Mouse (Mus musculus): ENCODE results near the gene Taldo1. TPM values are rescaled to one million over a fixed set of nuclear protein-coding genes. Genes with fewer than 3 reads are reported as not detected.
A peak's percentile ranks its signal among the peaks of the same experiment; 100 is the strongest.

Taldo1 gene
- polyA plus RNA-seq, 1 experiment = 96.8 TPM

GRCm38 (mm10) chr7:141371942-141372595 is 19.9 kb upstream of the Taldo1 start:
- TF ChIP-seq GATA1 (IDR thresholded peaks at IDR 0.05; ENCODE audit: low read length) = no peak

DNA sequence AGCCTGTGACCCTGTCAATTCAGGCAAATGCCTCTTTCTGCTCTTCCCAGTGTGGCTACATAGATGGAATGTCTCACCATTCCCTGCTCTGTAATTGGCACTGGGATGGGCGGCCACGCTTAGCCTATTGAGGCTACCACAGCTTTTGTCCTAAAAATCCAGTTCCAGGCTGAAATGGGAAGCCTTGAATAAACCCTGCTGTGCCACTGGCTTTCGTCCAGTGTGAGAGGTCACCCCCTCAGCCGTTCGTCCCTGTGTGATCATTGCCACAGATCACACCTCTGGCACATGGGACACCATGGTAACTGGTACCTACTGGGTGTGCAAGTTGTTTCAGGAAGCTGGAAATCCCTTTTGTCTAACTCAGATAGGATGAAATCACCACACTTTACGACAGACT is 18.4 kb upstream of the Taldo1 start:
- no peak for TF ChIP-seq GATA1 (IDR thresholded peaks at IDR 0.05; ENCODE audit: low read length)

DNA sequence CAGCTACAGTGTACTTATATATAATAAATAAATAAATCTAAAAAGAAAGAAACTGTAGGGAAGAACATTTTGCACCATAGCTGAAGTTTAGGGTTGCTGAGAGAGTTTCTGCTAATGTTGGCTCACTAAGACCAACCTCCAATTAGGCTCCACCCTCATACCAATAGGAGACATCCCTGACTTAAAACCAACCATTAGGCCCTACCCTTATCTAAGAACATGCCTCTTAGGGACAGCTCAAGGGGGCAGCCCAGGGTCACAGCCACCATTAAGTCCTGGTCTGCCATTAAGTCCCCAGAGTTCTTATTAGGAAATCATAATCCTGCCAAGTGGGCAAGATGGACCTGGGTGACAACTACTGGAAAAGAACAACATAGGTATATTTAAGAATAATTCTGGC is 17.6 kb upstream of the Taldo1 start:
- TF ChIP-seq GATA1 (IDR thresholded peaks at IDR 0.05; ENCODE audit: low read length) = no peak

- TF ChIP-seq GATA1 (IDR thresholded peaks at IDR 0.05; ENCODE audit: low read length) = no peak
Observed at GRCm38 (mm10) chr7:141379584-141379983, 12.4 kb upstream of the Taldo1 start.

DNA sequence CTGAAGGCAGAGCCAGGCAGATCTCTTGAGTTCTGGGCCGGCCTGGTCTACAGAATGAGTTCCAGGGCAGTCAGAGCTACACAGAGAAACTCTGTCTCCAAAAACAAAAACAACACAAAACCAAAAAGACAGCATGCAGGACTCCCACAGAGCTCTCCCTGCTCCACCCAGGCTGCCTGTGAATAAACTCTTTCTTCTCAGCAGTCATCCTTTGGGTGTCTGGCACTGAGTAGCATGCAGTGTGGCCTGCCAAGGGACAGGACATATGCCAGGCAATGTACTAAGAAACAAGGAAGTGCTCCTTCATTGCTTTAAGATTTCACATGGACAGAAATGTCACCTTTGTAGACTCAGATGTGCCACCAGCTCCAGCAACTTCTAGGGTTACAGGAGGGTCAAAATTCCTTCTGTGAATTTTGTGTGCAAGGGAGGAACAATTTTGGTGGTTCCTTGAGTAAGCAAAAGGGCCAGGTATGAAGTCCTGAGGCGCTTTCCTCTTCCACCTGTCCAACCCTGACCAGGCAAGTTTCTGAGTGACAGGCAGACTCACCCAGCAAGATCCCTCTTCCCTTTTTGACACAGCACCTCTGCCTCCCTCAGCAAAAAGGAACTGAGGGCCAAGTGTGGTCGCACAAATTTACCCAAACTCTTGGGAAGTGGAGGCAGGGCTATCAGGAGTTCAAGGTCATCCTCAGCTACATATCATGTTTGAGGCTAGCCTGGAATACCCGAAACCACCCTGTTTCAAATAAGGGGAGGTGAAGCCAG is 10.7 kb upstream of the Taldo1 start:
- TF ChIP-seq GATA1 (IDR thresholded peaks at IDR 0.05; ENCODE audit: low read length) = no peak

GRCm38 (mm10) chr7:141387807-141388486 is 4.1 kb upstream of the Taldo1 start:
- no peak for TF ChIP-seq GATA1 (IDR thresholded peaks at IDR 0.05; ENCODE audit: low read length)

- TF ChIP-seq GATA1 (IDR thresholded peaks at IDR 0.05; ENCODE audit: low read length) = peak; percentile 84
Observed at GRCm38 (mm10) chr7:141388487-141389109, 3.4 kb upstream of the Taldo1 start.

DNA sequence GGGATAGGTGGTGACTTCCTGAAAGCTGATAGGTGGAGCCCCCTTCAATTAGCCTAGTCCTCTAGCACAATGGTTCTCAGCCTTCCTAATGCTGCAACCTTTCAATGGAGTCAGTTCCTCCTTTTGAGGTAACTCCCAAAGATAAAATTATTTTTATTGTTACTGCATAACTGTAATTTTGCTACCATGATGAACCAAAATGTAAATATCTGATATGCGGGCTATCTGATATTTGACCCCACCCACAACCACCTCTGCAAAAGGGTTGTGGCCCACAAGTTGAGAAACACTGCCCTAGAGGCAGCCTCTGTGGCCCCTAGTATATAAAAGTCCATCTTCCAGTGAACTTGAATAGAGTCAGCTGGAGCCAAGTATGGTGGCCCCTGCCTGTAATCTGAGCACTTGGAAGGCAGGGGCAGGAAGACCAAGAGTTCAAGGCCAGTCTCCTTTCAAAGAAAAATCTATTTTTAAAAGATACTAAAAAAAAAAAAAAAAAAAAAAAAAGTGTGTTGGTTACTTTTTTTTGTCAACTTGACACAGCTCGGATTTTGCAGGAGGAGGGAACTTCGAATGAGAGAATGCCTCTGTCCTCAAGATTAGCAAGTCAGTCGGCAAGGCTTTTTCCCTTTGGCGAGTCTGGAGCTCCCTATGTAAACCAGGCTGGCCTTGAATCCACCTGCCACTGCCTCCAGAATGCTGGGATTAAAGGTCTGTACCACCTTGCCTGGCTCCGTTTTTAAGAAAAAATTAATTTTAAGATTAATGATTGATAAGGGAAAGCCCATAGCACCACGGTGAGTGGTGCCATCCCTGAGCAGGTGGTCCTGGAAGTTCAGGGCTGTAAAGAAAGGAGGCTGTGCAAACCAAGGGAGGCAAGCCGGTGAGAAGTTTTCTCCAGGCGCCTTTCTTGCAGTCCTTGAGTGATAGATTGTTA is 1.4 kb upstream of the Taldo1 start:
- TF ChIP-seq GATA1 (IDR thresholded peaks at IDR 0.05; ENCODE audit: low read length) = no peak

DNA sequence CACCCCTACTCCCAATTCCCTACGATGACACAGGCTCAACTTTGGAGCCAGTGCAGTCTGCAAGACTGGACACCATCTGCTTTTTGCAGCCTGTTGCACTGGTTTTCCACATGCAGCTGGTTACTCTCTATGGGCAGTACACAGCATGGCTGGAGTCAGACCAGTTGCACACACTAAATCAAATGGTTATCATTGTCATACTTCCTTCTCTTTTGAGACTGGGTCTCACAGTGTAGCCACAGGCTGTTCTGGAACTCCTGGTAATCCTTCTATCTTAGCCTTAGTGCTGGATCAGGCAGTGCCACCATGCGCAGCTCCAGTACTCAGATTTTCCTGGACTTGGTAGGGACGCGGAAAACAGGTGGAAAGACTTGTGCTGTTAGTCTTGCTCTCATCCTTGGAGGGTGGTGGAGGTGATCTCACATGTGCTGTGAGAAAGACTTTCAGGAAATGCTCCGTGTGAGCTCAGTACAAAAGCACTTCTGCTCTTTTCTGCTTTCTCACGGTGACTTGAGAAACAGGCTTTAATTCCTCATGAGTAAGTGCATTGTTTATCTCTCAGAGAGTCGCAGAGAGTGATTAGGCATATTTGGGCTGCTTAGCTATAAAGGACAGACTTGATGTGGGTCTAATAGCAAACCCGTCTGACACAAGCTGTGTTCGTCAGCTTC is 688 bp downstream of the Taldo1 start:
- TF ChIP-seq GATA1 (IDR thresholded peaks at IDR 0.05; ENCODE audit: low read length) = no peak

GRCm38 (mm10) chr7:141394158-141394557 is 2.2 kb downstream of the Taldo1 start:
- no peak for TF ChIP-seq GATA1 (IDR thresholded peaks at IDR 0.05; ENCODE audit: low read length)

GRCm38 (mm10) chr7:141394771-141395170 is 2.8 kb downstream of the Taldo1 start:
- TF ChIP-seq GATA1 (IDR thresholded peaks at IDR 0.05; ENCODE audit: low read length) = no peak

GRCm38 (mm10) chr7:141395348-141395747 is 3.3 kb downstream of the Taldo1 start:
- no peak for TF ChIP-seq GATA1 (IDR thresholded peaks at IDR 0.05; ENCODE audit: low read length)

GRCm38 (mm10) chr7:141403305-141403704 is 11.3 kb downstream of the Taldo1 start:
- TF ChIP-seq GATA1 (IDR thresholded peaks at IDR 0.05; ENCODE audit: low read length) = no peak

DNA sequence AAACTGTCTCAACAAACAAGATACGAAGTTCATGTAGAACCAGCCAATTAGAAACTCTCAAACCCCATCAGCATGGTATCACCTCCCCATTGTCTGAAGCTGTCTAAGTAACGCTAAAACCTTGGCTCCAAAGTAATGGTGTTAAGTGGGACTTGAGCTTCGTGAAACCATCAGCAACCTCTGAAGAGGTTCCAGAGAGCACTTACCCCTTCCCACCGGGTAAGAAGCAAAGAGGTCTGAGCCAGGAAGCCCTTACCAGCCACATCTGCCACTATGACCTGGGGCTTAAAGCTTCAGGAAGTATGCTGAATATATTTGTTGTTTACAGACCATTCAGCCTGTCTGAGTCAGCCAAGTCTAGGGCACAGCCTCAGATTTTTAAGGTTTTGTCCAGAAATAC is 13.5 kb downstream of the Taldo1 start:
- no peak for TF ChIP-seq GATA1 (IDR thresholded peaks at IDR 0.05; ENCODE audit: low read length)
